Mouse (Mus musculus): Measurements from ENCODE around the gene Pdgfc.

DNA sequence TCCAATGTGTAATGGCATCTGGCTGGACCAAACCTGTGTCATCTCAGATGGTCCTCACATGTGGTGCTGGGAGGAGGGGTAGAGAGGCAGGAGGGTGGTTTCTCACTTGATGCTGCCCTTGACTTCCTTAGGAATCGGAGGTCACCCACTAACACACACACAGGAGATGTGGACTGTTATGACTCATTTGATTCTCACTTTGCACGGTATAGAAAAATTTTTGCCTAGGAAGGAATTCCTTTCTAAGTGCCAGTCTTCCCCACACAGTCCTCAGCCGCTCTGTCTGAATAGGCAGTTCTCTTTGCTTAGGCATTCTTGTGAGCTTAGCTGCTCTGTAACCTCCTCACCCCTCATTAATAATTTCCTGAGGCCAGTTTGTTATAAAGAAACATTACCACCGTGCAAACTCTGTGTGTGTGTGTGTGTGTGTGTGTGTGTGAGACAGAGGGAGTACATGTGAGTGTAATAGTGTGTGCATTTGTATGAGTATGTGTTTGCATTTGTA is 22.4 kb downstream of the Pdgfc start:
- no peak for TF ChIP-seq CTCF (IDR thresholded peaks at IDR 0.05; ENCODE audit: extremely low read depth, insufficient read length, insufficient replicate concordance, low read depth, low read length)
- TF ChIP-seq POLR2A (IDR thresholded peaks at IDR 0.05; ENCODE audit: low read depth, low read length): no peak
